Mouse (Mus musculus): ENCODE results near the gene Szt2. TPM values are rescaled to one million over a fixed set of nuclear protein-coding genes. Genes with fewer than 3 reads are reported as not detected.

Gene Szt2
- total and polyA plus RNA-seq, 2 experiments from 2014 or later = 4.6 to 18.8 TPM

DNA sequence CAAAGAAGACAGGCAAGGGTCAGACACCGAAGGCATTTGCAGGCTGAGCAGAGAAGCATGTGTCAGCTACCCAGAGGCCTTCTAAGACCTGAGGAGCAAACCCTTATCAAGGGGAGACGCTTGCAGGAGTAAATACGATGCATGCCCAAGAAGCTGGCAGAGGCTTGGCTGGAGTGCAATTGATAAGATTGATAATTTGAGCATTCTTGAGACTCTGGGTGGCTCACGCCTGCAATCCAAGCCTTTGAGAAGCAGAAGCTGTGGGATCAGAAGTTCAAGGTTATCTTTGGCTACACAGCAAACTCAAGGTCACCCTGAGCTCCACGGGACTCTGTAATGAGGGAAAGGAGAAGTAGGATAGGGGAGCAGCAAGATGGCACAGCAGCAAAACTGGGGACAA, 7.2 kb downstream of the Szt2 start:
- Histone ChIP-seq H3K36me3 (ENCODE audit: insufficient read depth, low read length) (peaks cover 59% of the 10 kb centered on the region), H3K27me3 (ENCODE audit: insufficient read depth, low read length) (no peaks in the 10 kb centered on the region), H3K4me2 (ENCODE audit: low read depth, low read length, poor library complexity, severe bottlenecking) (no peak overlapping the region), H3K4me3 (ENCODE audit: low read depth, low read length) (no peak overlapping the region), H3K9ac (replicated peaks; ENCODE audit: low read length, poor library complexity, severe bottlenecking) (no peak overlapping the region), H3K4me1 (ENCODE audit: insufficient read depth, low read length) (no peaks in the 10 kb centered on the region), H3K27ac (ENCODE audit: low read depth, low read length) (no peak overlapping the region), H3K9me3 (ENCODE audit: low read length) (no peaks in the 10 kb centered on the region)
- DNase-seq (ENCODE audit: low spot score) = no peak
- TF ChIP-seq CTCF (IDR thresholded peaks at IDR 0.05) = no peak
- over 99% methylated on average over 5 of the region's 5 CpGs for whole genome bisulfite sequencing
- no peak for ATAC-seq (ENCODE audit: low FRiP score)

DNA sequence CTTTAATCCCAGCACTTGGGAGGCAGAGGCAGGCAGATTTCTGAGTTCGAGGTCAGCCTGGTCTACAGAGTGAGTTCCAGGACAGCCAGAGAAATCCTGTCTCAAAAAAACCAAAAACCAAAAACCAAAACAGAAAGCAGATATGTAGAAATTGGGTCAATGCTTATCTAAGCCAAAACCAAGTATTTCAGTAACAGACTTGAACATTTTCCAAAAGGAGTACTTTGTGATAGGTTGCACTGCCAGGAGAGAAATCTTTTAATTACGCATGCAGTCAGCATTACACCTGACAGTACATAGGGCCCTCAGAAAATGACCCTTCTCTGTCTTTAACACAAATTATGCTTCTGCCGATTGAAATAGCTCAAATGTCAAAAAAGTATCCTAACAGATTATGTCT, 7.7 kb downstream of the Szt2 start:
- Histone ChIP-seq H3K9ac (replicated peaks; ENCODE audit: low read length, poor library complexity, severe bottlenecking) (no peak overlapping the region), H3K9me3 (ENCODE audit: low read length) (no peaks in the 10 kb centered on the region), H3K27me3 (ENCODE audit: insufficient read depth, low read length) (no peaks in the 10 kb centered on the region), H3K36me3 (ENCODE audit: insufficient read depth, low read length) (peaks cover 63% of the 10 kb centered on the region), H3K4me2 (ENCODE audit: low read depth, low read length, poor library complexity, severe bottlenecking) (no peak overlapping the region), H3K4me1 (ENCODE audit: insufficient read depth, low read length) (no peaks in the 10 kb centered on the region), H3K27ac (ENCODE audit: low read depth, low read length) (no peak overlapping the region), H3K4me3 (ENCODE audit: low read depth, low read length) (no peak overlapping the region)
- 96% methylated on average over 3 of the region's 3 CpGs for WGBS
- ATAC-seq (ENCODE audit: low FRiP score) (no peak), DNase-seq (ENCODE audit: low spot score) (no peak)
- TF ChIP-seq CTCF (IDR thresholded peaks at IDR 0.05) = no peak

DNA sequence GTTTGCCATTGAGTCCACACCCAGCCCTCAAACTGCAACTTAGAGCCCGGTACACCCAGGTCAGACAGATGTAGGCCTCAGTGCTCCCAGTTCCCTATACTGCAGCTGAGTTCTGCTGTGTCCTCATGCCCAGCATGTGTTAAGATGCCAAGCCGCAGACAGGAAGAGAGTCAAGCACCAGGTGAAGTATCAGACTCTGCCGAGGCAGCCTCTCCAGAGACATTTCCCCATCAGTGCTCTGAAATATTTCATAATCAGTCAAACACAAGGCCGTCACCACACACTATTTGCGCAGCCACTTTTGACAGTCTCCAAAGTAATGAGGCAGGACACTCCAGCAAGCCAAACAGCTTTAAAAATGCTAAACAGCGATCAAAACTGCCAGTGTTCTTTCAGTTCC, 10.7 kb downstream of the Szt2 start:
- DNase-seq (ENCODE audit: low spot score) (no peak), ATAC-seq (ENCODE audit: low FRiP score) (no peak)
- no peak overlapping the region for H3K27ac ChIP-seq (ENCODE audit: low read depth, low read length)
- no peak overlapping the region for H3K4me3 ChIP-seq (ENCODE audit: low read depth, low read length)
- H3K9me3 ChIP-seq (ENCODE audit: low read length) = no peaks in the 10 kb centered on the region
- H3K4me2 ChIP-seq (ENCODE audit: low read depth, low read length, poor library complexity, severe bottlenecking) = no peak overlapping the region
- H3K9ac ChIP-seq (replicated peaks; ENCODE audit: low read length, poor library complexity, severe bottlenecking) = no peak overlapping the region
- H3K27me3 ChIP-seq (ENCODE audit: insufficient read depth, low read length) = no peaks in the 10 kb centered on the region
- TF ChIP-seq CTCF (IDR thresholded peaks at IDR 0.05) = no peak
- WGBS = 94% methylated on average over 6 of the region's 6 CpGs
- peaks cover 84% of the 10 kb centered on the region for H3K36me3 ChIP-seq (ENCODE audit: insufficient read depth, low read length)
- no peaks in the 10 kb centered on the region for H3K4me1 ChIP-seq (ENCODE audit: insufficient read depth, low read length)

DNA sequence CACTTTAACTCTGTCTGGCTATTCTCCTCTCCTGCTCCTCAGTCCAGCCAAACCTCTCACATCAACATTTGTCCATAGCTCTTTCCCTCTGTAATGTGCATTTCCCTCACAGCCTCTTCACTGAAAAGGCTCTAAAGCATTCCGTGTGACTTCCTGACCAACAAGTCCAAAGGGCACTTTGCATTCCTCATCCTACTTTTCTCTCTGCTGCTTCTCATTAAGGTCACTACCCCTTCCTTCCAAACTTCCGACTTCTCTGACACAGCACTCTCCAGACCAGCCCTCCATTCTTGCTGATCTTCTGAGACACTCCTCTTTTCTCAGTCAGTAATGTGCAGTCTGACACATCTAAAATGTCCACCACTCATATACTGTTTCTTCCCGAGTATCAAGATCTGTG, 12.6 kb downstream of the Szt2 start:
- Histone ChIP-seq H3K9me3 (ENCODE audit: low read length) (no peaks in the 10 kb centered on the region), H3K4me3 (ENCODE audit: low read depth, low read length) (no peak overlapping the region), H3K36me3 (ENCODE audit: insufficient read depth, low read length) (peaks cover 87% of the 10 kb centered on the region), H3K27ac (ENCODE audit: low read depth, low read length) (no peak overlapping the region), H3K4me2 (ENCODE audit: low read depth, low read length, poor library complexity, severe bottlenecking) (no peak overlapping the region), H3K4me1 (ENCODE audit: insufficient read depth, low read length) (no peaks in the 10 kb centered on the region), H3K27me3 (ENCODE audit: insufficient read depth, low read length) (no peaks in the 10 kb centered on the region), H3K9ac (replicated peaks; ENCODE audit: low read length, poor library complexity, severe bottlenecking) (no peak overlapping the region)
- DNase-seq (ENCODE audit: low spot score) = no peak
- WGBS = 83% methylated on average over 3 of the region's 3 CpGs
- ATAC-seq (ENCODE audit: low FRiP score) = no peak
- TF ChIP-seq CTCF (IDR thresholded peaks at IDR 0.05) = no peak

DNA sequence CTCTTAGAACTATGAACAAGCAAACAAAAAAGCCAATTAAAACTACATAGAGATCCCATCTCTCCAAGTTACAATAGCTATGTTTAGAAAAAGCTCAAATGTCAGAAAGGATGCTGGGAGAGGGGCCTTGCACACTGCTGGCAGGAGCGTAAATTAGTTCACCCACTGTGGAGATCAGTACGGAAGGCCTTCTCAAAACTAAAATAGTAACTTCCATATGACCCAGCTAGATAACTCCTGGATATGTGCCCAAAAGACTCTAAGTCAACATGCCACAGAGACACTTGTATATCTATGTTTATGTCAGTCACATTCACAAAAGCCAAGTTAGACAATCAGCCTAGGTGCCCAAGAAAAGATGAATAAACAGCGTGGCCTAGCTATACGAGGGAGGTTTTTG, 13.8 kb downstream of the Szt2 start:
- peaks cover 91% of the 10 kb centered on the region for H3K36me3 ChIP-seq (ENCODE audit: insufficient read depth, low read length)
- H3K9me3 ChIP-seq (ENCODE audit: low read length) = no peaks in the 10 kb centered on the region
- DNase-seq (ENCODE audit: low spot score) (no peak), ATAC-seq (ENCODE audit: low FRiP score) (no peak)
- no peak overlapping the region for H3K4me3 ChIP-seq (ENCODE audit: low read depth, low read length)
- H3K9ac ChIP-seq (replicated peaks; ENCODE audit: low read length, poor library complexity, severe bottlenecking) = no peak overlapping the region
- H3K4me1 ChIP-seq (ENCODE audit: insufficient read depth, low read length) = no peaks in the 10 kb centered on the region
- WGBS = 87% methylated on average over 4 of the region's 4 CpGs
- H3K27ac ChIP-seq (ENCODE audit: low read depth, low read length) = no peak overlapping the region
- TF ChIP-seq CTCF (IDR thresholded peaks at IDR 0.05) = no peak
- no peaks in the 10 kb centered on the region for H3K27me3 ChIP-seq (ENCODE audit: insufficient read depth, low read length)
- no peak overlapping the region for H3K4me2 ChIP-seq (ENCODE audit: low read depth, low read length, poor library complexity, severe bottlenecking)

DNA sequence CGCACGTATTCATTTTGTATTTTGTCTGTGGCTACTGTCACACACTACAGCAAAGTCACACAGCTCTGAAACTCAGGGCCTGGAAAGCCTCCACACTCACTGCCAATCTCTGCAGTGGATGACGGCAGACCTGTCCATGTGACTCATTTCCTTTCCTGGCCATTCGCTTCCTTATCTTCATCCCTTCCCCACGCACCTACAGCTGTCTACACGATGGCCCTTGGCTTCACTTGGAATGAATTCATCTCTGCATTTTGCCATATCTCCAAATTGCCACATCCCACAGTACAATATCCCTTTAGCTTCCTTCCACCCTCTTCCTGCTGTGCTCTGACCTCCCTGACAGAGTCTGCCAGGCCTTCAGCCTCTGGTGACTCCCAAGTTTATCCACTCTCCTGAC, 14.6 kb downstream of the Szt2 start:
- ATAC-seq (ENCODE audit: low FRiP score) (no peak), DNase-seq (ENCODE audit: low spot score) (no peak)
- Histone ChIP-seq H3K9me3 (ENCODE audit: low read length) (no peaks in the 10 kb centered on the region), H3K4me3 (ENCODE audit: low read depth, low read length) (no peak overlapping the region), H3K4me2 (ENCODE audit: low read depth, low read length, poor library complexity, severe bottlenecking) (no peak overlapping the region), H3K27ac (ENCODE audit: low read depth, low read length) (no peak overlapping the region), H3K36me3 (ENCODE audit: insufficient read depth, low read length) (peaks cover 92% of the 10 kb centered on the region), H3K27me3 (ENCODE audit: insufficient read depth, low read length) (no peaks in the 10 kb centered on the region), H3K9ac (replicated peaks; ENCODE audit: low read length, poor library complexity, severe bottlenecking) (no peak overlapping the region), H3K4me1 (ENCODE audit: insufficient read depth, low read length) (no peaks in the 10 kb centered on the region)
- no peak for TF ChIP-seq CTCF (IDR thresholded peaks at IDR 0.05)
- 92% methylated on average over 6 of the region's 6 CpGs for WGBS
